Mouse (Mus musculus): ENCODE measurements at regions not wholly inside any gene's neighbourhood (a gene's known extent, or its start where the extent isn't known, plus 50 kb on each side); places are given as distances from the start of the nearest gene placed in this dataset.

DNA sequence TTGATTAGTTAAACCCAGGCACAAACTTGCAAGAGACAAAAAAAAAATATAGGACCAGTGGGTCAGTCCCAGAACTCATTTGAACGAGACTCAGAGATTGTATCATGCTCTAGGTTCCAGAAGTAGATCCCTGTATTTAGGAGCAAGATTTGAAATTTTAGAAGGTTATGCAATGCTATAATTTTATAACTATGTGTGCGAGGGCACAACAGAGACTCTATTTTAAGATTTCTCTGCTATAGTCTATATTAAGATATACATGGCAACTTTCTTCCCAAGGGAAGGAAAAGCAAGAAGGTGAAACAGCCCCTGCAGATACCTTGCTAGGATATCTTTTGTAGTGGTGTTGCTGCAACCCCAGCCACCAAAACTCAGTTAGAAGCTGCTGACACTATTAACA is 55.7 kb downstream of the Otor start:
- peak; percentile 13 to 31 for DNase-seq (ENCODE audit: low spot score in 2 of 2)

DNA sequence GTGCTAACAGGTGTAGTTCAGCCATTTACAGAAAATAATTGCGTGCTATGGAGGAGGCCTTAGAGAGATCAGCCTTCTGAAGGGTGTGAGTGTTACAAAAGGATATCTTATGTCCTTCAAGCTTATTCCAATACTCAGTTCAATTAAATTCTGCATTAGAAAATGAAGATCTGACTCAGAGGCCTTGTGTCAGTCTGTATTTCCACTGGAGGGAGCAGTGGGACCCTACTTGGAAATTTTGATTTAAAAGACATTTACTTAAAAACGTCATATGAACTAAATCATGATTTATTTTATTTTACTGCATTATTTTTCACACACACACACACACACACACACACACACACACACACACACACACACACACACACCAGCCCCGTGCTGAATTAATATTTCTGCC is 70.9 kb downstream of the Otor start:
- no peak for DNase-seq (ENCODE audit: low spot score in 2 of 2)

- DNase-seq (ENCODE audit: low spot score in 2 of 2): no peak
These were observed 86.1 kb downstream of the Otor start for GRCm38 (mm10) chr2:143164081-143164984.

- DNase-seq (ENCODE audit: low spot score in 2 of 2): no peak
These were observed 88.5 kb downstream of the Otor start for GRCm38 (mm10) chr2:143166771-143167170.

- no peak for DNase-seq (ENCODE audit: low spot score in 2 of 2)
These were observed 92.4 kb downstream of the Otor start for GRCm38 (mm10) chr2:143170648-143171047.

- DNase-seq (ENCODE audit: low spot score in 2 of 2): peak in 1 of 2 experiments; percentile 36
These were observed 106.3 kb downstream of the Otor start for GRCm38 (mm10) chr2:143184614-143185013.

- DNase-seq (ENCODE audit: low spot score in 2 of 2): no peak
These were observed 114.2 kb downstream of the Otor start for GRCm38 (mm10) chr2:143192256-143193164.

DNA sequence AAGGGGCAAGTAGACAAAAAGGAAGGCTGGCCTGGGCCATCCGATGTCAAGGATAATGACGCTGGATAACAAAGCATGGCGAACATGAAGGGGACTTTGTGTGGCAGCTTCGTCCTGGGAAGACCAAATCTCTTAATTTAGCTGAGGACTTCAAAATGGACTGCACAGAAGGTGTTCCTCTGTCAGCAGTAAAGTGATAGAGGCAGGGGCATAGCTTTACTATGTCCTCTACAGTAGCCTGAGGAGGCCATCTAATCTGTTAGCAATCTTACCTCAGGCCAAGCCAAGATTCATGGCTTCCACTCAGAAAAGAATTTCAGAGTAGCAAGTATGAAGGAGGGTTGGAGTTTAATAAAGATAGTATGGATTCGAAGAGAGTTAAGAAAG is 114.9 kb downstream of the Otor start:
- no peak for DNase-seq (ENCODE audit: low spot score in 2 of 2)

- DNase-seq (ENCODE audit: low spot score in 2 of 2): peak in 1 of 2 experiments; percentile 44
These were observed 121.4 kb downstream of the Otor start for GRCm38 (mm10) chr2:143199583-143200249.

DNA sequence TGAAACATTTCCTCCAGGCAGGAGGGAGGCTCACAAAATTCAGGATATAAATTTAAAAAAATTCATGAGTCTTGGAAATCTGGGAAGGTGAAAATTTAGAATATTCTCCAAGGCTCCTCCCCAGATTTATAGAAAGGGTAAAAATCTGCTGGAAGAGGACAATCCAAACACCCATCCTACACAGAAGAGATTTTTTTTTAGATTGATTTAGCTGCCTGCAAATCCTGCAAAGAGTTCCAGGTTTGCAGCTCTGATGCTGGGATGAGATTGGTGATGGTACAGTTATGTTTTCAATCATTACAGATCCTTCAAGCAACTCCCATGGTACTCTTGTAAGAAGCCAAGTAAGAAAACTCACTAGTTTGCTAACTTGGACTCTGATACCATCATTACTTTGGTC is 127.8 kb downstream of the Otor start:
- no peak for DNase-seq (ENCODE audit: low spot score in 2 of 2)

GRCm38 (mm10) chr2:143207191-143207590 is 128.9 kb downstream of the Otor start:
- DNase-seq (ENCODE audit: low spot score in 2 of 2): no peak

DNA sequence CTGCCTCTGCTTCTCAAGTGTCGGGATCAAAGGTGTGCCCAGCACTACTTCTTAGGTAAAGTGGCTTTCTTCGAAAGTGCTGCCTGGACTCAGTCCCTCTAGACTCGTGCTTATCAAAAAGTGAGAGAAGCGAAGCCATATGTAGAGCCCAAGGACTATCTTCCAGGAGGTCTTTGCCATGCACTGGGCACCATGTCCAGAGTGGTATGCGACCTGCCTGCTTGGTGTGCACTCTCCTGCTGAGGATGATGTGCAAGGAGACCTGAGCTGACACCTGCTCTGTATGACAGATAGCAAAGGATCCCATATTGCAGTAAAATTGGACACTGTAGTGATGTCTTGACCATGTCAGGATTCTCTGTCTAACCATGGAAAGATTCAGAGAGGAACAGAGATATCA is 139.0 kb downstream of the Otor start:
- no peak for DNase-seq (ENCODE audit: low spot score in 2 of 2)

GRCm38 (mm10) chr2:143217760-143218358 is 139.6 kb downstream of the Otor start:
- DNase-seq (ENCODE audit: low spot score in 2 of 2): peak; percentile 60 to 93

GRCm38 (mm10) chr2:143222326-143222725 is 144.1 kb downstream of the Otor start:
- peak in 1 of 2 experiments; percentile 37 for DNase-seq (ENCODE audit: low spot score in 2 of 2)

DNA sequence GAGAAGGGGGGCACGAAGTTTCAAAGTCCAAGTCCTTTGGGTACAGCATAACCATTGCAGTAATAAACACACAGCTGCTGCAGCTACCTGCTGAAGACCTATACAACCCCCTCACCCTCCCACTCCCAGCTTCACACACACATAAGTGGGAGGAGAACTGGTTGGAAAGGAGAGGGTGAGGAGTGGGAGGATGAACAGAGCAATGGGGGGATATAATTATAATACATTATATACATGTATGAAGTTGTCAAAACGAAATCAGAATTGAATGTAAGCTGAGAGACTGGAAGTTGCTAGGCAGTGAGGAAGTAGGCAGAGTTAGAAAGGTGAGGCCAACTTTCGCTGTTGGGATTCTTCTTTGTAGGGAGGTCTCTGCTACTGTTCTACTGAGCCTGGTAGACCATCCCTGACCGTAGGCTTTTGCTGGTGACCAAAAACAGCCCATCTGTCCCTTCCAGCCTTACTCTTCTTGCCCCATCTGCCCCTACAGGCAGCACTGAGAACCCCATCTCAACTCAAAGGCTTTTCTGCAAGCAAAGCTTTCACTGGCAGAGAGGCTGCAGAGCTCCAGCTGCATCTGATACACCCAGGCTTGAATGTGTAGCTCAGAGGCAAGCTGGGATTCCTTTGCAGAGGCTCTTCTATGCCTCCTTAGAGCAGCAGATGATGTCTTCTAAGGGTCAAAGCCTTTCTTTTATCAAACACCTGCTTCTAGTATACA is 146.3 kb downstream of the Otor start:
- no peak for DNase-seq (ENCODE audit: low spot score in 2 of 2)

- peak in 1 of 2 experiments; percentile 67 for DNase-seq (ENCODE audit: low spot score in 2 of 2)
These were observed 155.5 kb downstream of the Otor start for GRCm38 (mm10) chr2:143233795-143234194.

GRCm38 (mm10) chr2:143240274-143240673 is 162.0 kb downstream of the Otor start:
- DNase-seq (ENCODE audit: low spot score in 2 of 2): peak; percentile 54 to 58

DNA sequence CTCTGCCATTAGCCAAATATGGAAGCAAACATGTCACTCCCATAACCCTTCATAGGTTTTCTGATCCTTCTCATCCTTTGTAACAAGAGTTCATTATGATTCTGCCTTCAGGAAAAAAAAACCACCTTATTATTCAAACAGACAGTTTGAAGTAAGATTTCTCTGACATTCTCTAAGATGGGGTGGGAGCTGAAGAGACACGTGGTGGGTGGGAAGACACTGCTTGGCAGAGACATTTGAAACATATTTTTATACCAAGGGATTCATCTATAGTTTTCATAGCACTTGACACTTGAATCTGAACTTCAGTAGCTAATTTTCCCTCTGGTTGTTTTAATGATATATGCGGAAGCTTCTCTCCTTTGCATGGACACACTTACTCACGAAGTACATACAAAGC is 165.5 kb downstream of the Otor start:
- DNase-seq (ENCODE audit: low spot score in 2 of 2): no peak

- DNase-seq (ENCODE audit: low spot score in 2 of 2): no peak
These were observed 167.9 kb downstream of the Otor start for GRCm38 (mm10) chr2:143246131-143246665.

- no peak for DNase-seq (ENCODE audit: low spot score in 2 of 2)
These were observed 190.8 kb downstream of the Otor start for GRCm38 (mm10) chr2:143269026-143269425.

- peak in 1 of 2 experiments; percentile 13 for DNase-seq (ENCODE audit: low spot score in 2 of 2)
These were observed 192.6 kb downstream of the Otor start for GRCm38 (mm10) chr2:143270826-143271225.
